Mouse (Mus musculus) C2C12 (cell line): ENCODE measurements around the gene Etv6.

ENCODE experiments used
- CTCF ChIP-seq: IDR thresholded peaks from one replicate; pipeline ENCODE4 v1.5.1; 2011; ENCODE audit not compliant: control insufficient read depth, insufficient read depth, insufficient read length
- MAX ChIP-seq: IDR thresholded peaks from one replicate; pipeline ENCODE4 v1.6.1; 2011; ENCODE audit warnings: mild to moderate bottlenecking, control low read depth
- MYOD1 ChIP-seq: IDR thresholded peaks from one replicate; pipeline ENCODE4 v1.6.1; 2011; ENCODE audit warnings: low read depth; ENCODE audit not compliant: control insufficient read depth, insufficient read length

DNA sequence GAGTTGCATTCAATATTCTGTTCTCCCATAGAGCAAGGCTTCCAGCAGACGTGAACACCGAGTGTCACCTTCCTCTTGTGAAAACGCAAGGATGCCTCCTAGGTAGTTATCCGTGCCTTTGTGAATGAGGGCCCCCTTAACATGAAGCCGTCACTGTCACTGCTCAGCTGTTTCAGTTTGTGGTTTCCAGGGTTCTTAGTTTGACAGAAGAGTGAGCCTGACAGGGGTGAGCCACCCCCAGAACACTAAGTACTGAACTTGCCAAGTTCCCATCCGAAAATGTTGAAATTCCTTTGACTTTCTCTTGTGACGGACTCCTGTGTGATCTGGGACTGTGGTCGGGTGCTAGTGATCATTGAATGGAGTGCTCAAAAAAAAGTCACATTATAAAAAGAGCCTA is 129.5 kb downstream of the Etv6 start:
- TF ChIP-seq CTCF (no peak), MAX (no peak), MYOD1 (no peak)
